Mouse (Mus musculus): ENCODE measurements around the gene Olfr90. TPM values are rescaled to one million over a fixed set of nuclear protein-coding genes. Genes with fewer than 3 reads are reported as not detected.

Olfr90 gene
- polyA plus RNA-seq, 1 experiment, result not detected

- no peak for TF ChIP-seq CTCF (IDR thresholded peaks at IDR 0.05; ENCODE audit: extremely low read depth, insufficient read depth, insufficient read length, insufficient replicate concordance)
- TF ChIP-seq POLR2A (IDR thresholded peaks at IDR 0.05; ENCODE audit: low read depth, low read length), result no peak
- no peak overlapping the region for H3K4me3 ChIP-seq (ENCODE audit: extremely low read depth, insufficient read depth, insufficient read length)
- no peak for DNase-seq (ENCODE audit: low read depth in 1 of 2, low spot score in 2 of 2)
- no peaks in the 10 kb centered on the region for H3K27me3 ChIP-seq (ENCODE audit: control insufficient read depth, insufficient read depth, low read length)
- WGBS, result 91% methylated on average over 6 of the region's 6 CpGs
- no peaks in the 10 kb centered on the region for H3K4me1 ChIP-seq (ENCODE audit: control insufficient read depth, insufficient read depth, insufficient read length)
- no peak overlapping the region for H3K27ac ChIP-seq (ENCODE audit: insufficient read depth, low read length)
- H3K36me3 ChIP-seq (ENCODE audit: control insufficient read depth, insufficient read depth, low read length), result peaks cover 4% of the 10 kb centered on the region
Observed at GRCm38 (mm10) chr17:37075181-37075580, 13.1 kb downstream of the Olfr90 start.

GRCm38 (mm10) chr17:37072730-37073276, 15.5 kb downstream of the Olfr90 start:
- WGBS, result 83% methylated on average over 11 of the region's 11 CpGs
- DNase-seq (ENCODE audit: low read depth in 1 of 2, low spot score in 2 of 2), result no peak
- Histone ChIP-seq H3K36me3 (ENCODE audit: control insufficient read depth, insufficient read depth, low read length) (peaks cover 7% of the 10 kb centered on the region), H3K27ac (ENCODE audit: insufficient read depth, low read length) (no peak overlapping the region), H3K4me1 (ENCODE audit: control insufficient read depth, insufficient read depth, insufficient read length) (no peaks in the 10 kb centered on the region), H3K27me3 (ENCODE audit: control insufficient read depth, insufficient read depth, low read length) (no peaks in the 10 kb centered on the region), H3K4me3 (ENCODE audit: extremely low read depth, insufficient read depth, insufficient read length) (no peak overlapping the region)
- TF ChIP-seq CTCF (IDR thresholded peaks at IDR 0.05; ENCODE audit: extremely low read depth, insufficient read depth, insufficient read length, insufficient replicate concordance) (no peak), POLR2A (IDR thresholded peaks at IDR 0.05; ENCODE audit: low read depth, low read length) (no peak)

GRCm38 (mm10) chr17:37072080-37072729, 16.1 kb downstream of the Olfr90 start:
- no peaks in the 10 kb centered on the region for H3K4me1 ChIP-seq (ENCODE audit: control insufficient read depth, insufficient read depth, insufficient read length)
- H3K27me3 ChIP-seq (ENCODE audit: control insufficient read depth, insufficient read depth, low read length), result no peaks in the 10 kb centered on the region
- H3K36me3 ChIP-seq (ENCODE audit: control insufficient read depth, insufficient read depth, low read length), result peaks cover 7% of the 10 kb centered on the region
- no peak for DNase-seq (ENCODE audit: low read depth in 1 of 2, low spot score in 2 of 2)
- no peak overlapping the region for H3K27ac ChIP-seq (ENCODE audit: insufficient read depth, low read length)
- TF ChIP-seq CTCF (IDR thresholded peaks at IDR 0.05; ENCODE audit: extremely low read depth, insufficient read depth, insufficient read length, insufficient replicate concordance), result no peak
- no peak for TF ChIP-seq POLR2A (IDR thresholded peaks at IDR 0.05; ENCODE audit: low read depth, low read length)
- 91% methylated on average over 12 of the region's 12 CpGs for WGBS
- H3K4me3 ChIP-seq (ENCODE audit: extremely low read depth, insufficient read depth, insufficient read length), result no peak overlapping the region

- WGBS, result 91% methylated on average over 8 of the region's 8 CpGs
- TF ChIP-seq POLR2A (IDR thresholded peaks at IDR 0.05; ENCODE audit: low read depth, low read length) (no peak), CTCF (IDR thresholded peaks at IDR 0.05; ENCODE audit: extremely low read depth, insufficient read depth, insufficient read length, insufficient replicate concordance) (no peak)
Observed at GRCm38 (mm10) chr17:37070121-37070520, 18.2 kb downstream of the Olfr90 start.

DNA sequence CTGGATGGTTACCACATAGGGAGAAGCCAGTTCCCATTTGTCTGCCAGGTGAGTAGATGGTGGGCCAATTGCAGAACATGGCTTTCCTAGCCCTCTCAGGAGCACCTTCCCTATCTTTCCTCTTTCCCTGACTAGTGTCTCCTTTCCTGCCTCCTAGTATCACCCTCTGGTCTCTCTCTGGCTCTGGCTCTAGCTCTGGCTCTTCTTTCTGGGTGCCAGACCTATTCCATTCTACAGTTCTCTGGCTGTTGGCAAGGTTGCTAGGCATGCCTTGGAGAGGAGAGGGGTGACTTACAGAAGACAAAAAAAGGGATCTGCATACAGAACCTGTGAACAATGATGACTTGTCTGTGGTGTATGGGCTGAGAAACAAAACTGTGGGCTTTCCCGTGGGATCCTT, 20.4 kb downstream of the Olfr90 start:
- no peak for DNase-seq (ENCODE audit: low read depth in 1 of 2, low spot score in 2 of 2)
- no peak overlapping the region for H3K4me3 ChIP-seq (ENCODE audit: extremely low read depth, insufficient read depth, insufficient read length)
- H3K4me1 ChIP-seq (ENCODE audit: control insufficient read depth, insufficient read depth, insufficient read length), result no peaks in the 10 kb centered on the region
- no peaks in the 10 kb centered on the region for H3K27me3 ChIP-seq (ENCODE audit: control insufficient read depth, insufficient read depth, low read length)
- no peak overlapping the region for H3K27ac ChIP-seq (ENCODE audit: insufficient read depth, low read length)
- H3K36me3 ChIP-seq (ENCODE audit: control insufficient read depth, insufficient read depth, low read length), result peaks cover 12% of the 10 kb centered on the region
- 90% methylated on average over 1 of the region's 1 CpGs for WGBS
- TF ChIP-seq CTCF (IDR thresholded peaks at IDR 0.05; ENCODE audit: extremely low read depth, insufficient read depth, insufficient read length, insufficient replicate concordance) (no peak), POLR2A (IDR thresholded peaks at IDR 0.05; ENCODE audit: low read depth, low read length) (no peak)

More at GRCm38 (mm10) chr17:37070121-37070520, 18.2 kb downstream of the Olfr90 start:
- DNase-seq (ENCODE audit: low read depth in 1 of 2, low spot score in 2 of 2), result no peak
- Histone ChIP-seq H3K27me3 (ENCODE audit: control insufficient read depth, insufficient read depth, low read length) (no peaks in the 10 kb centered on the region), H3K4me3 (ENCODE audit: extremely low read depth, insufficient read depth, insufficient read length) (no peak overlapping the region), H3K36me3 (ENCODE audit: control insufficient read depth, insufficient read depth, low read length) (peaks cover 7% of the 10 kb centered on the region), H3K4me1 (ENCODE audit: control insufficient read depth, insufficient read depth, insufficient read length) (no peaks in the 10 kb centered on the region), H3K27ac (ENCODE audit: insufficient read depth, low read length) (no peak overlapping the region)

DNA sequence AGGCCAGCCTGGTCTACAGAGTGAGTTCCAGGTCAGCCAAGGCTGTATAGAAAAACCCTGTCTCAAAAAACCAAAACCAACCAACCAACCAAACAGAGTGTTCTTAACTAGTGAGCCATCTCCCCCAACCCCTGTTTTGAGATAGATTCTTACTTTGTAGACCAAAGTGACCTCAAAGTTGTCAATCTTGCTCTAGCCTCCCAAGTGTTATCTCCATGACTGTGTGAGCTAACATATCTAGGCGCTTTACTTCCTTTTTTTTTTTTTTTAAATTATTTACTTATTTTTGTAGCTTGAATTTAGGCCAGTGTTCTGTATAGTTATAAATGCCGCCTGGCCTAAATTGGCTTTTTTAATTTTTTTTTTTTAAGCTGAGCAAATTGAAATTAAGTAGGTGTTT, 22.3 kb downstream of the Olfr90 start:
- H3K27me3 ChIP-seq (ENCODE audit: control insufficient read depth, insufficient read depth, low read length), result no peaks in the 10 kb centered on the region
- H3K4me1 ChIP-seq (ENCODE audit: control insufficient read depth, insufficient read depth, insufficient read length), result no peaks in the 10 kb centered on the region
- H3K27ac ChIP-seq (ENCODE audit: insufficient read depth, low read length), result no peak overlapping the region
- no peak for DNase-seq (ENCODE audit: low read depth in 1 of 2, low spot score in 2 of 2)
- TF ChIP-seq POLR2A (IDR thresholded peaks at IDR 0.05; ENCODE audit: low read depth, low read length) (no peak), CTCF (IDR thresholded peaks at IDR 0.05; ENCODE audit: extremely low read depth, insufficient read depth, insufficient read length, insufficient replicate concordance) (no peak)
- H3K36me3 ChIP-seq (ENCODE audit: control insufficient read depth, insufficient read depth, low read length), result peaks cover 16% of the 10 kb centered on the region
- WGBS, result 87% methylated on average over 2 of the region's 2 CpGs
- H3K4me3 ChIP-seq (ENCODE audit: extremely low read depth, insufficient read depth, insufficient read length), result no peak overlapping the region

All from spleen, adult 2 months (tissue).